Mouse (Mus musculus) thymus, adult 18-20 months (tissue): Measurements from ENCODE around the gene 2610042L04Rik.
"Not testable (repeated sequence)": the region's sequence is repeated elsewhere in the genome, so short reads cannot be mapped to it uniquely, and the experiment has no call there.

Experiments
- DNase-seq, 2 experiments: peaks; one replicate each; pipeline ENCODE4 v3.0.0; 2022; ENCODE audit warnings: mixed read lengths in 2 of 2

2610042L04Rik gene

DNA sequence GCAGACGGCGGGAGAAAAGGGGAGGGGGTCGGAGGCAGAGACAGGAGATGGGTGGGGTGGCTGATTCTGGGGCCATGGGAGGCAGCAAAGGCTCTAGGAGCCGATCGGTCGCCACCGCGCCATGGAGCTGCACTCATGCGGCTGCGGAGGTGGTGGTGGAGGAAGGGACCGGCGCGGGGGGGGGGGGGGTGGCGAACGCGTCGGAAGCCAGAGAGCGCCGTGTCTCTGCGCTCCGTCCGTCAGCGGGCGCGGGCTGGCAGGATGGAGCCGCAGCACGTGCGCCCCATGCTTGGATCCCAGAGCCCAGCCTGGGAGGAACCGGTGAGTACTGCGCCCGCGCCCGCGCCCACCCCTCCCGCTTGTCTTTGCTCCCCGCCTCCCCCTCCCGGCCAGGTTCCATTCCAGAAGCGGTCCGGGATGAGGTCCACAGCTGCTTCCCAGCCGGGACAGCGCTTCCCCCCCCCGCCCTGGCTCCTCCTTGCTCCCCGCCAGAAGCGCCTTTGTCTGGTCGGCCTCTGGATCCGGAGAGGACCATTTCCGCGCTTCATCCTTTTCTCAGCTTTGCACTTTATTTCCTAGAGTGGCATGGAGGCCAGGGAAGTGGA is at the start of gene 2610042L04Rik:
TSS of gene 2610042L04Rik (plus strand) at position 288 of the 605 bp plus-strand sequence.
- not testable (repeated sequence) for DNase-seq

DNA sequence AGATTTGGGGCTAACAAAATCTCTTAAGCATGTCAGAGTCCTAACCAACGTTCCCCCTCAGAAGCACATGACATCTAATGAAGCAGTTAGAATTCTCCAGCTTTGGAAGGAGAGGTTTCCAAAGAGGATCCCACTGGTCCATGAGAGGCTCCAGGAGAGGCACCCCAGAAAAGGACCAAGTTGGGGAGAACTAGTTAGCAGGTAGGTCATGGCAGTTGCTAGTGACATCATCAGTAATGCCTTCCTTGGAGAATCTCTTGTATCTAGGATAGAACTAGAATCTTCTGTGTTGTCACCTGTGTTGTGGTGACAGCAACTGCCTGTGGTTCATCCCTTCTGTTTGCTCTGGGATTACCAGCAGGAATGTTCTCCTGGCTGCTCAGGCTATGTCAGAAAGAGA is 17.6 kb upstream of the 2610042L04Rik start, which contains the start of gene Gm3149:
TSS of gene Gm3149 (plus strand) at position 301 of the 400 bp plus-strand sequence.
- not testable (repeated sequence) for DNase-seq

DNA sequence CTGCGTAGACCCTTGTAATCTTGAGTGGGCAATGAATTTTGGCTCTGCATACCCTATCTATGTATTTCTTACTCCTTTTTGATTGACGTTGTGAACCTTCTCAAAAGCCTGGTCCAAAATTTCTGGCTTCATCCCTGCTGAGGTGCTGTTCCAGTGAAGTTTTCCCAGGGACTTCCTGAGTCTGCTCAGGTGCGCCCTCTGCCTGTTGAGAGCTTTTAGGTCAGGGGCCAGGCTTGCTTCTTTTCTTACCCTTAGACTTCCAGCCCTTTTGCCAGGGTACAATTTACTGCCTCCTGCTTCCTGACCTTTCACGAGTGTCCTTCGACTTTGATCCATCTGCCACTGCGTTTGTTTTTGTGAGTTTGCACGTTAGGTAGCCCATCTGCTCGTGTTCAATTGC is 943 bp downstream of the 2610042L04Rik start:
- DNase-seq = not testable (repeated sequence)

DNA sequence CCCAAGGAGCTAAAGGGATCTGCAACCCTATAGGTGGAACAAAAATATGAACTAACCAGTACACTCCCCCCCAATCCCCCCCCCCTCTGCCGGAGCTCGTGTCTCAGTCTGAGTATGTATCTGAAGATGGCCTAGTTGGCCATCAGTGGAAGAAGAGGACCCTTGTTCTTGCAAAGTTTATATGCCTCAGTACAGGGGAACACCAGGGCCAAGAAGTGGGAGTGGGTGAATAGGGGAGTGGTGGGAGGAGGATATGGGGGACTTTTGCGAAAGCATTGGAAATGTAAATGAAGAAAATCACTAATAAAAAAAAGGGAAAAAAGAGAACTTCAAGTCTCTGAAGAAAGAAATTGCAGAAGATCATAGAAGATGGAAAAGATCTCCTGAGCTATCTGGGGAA is 34.4 kb downstream of the 2610042L04Rik start:
- DNase-seq = not testable (repeated sequence)

DNA sequence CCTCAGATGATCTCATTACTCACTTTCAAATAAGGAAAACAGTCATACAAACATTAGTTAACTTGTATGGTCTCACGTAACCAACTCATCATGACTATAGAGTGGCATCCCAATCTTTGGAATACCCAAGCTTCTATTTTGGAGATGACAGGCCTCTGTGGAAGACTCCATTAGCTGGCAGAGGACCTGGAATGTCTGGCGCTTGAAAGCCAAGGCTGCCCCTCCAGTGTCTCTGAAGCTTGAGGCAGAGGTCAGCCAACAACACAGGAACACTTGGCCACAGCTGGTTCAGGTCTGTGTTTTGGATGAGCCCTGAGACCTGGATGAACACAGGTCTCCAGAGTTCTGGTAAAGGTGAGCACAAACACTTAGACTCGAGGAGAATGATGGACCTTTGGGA is 35.1 kb downstream of the 2610042L04Rik start:
- DNase-seq = not testable (repeated sequence)

DNA sequence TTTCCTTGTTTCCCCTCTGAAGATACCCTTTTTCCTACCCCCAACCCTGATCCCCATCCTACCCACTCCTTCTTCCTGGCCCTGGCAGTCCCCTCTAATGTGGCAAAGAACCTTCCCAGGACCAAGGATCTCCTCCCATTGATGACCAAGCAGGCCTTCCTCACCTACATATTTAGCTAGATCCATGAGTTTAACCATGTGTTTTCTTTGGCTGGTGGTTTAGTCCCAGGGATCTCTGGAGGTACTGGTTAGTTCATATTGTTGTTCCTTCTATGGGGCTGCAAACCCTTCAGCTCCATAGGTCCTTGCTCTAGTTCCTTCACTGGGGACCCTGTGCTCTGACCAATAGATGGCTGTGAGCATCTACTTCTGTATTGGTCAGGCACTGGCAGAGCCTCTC is 43.3 kb downstream of the 2610042L04Rik start:
- not testable (repeated sequence) for DNase-seq

DNA sequence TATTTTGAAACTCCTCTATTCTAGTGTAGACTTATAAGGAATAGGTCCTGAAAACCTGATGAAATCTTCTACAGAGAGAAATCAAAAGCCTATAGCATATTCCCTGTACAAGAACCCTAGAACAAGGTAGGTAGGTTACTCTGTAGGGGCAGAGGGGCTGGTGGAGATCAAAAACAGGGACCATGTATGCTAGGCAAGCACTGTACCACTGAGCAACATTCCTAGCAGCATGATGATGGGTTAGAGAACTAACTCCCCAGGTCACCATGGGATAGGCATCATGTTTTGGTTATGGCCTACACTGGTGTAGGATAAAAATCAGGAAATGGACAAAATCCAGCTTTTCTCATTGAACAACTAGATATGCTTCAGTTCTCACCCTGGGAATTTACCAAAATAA is 51.0 kb downstream of the 2610042L04Rik start:
- DNase-seq = not testable (repeated sequence)

DNA sequence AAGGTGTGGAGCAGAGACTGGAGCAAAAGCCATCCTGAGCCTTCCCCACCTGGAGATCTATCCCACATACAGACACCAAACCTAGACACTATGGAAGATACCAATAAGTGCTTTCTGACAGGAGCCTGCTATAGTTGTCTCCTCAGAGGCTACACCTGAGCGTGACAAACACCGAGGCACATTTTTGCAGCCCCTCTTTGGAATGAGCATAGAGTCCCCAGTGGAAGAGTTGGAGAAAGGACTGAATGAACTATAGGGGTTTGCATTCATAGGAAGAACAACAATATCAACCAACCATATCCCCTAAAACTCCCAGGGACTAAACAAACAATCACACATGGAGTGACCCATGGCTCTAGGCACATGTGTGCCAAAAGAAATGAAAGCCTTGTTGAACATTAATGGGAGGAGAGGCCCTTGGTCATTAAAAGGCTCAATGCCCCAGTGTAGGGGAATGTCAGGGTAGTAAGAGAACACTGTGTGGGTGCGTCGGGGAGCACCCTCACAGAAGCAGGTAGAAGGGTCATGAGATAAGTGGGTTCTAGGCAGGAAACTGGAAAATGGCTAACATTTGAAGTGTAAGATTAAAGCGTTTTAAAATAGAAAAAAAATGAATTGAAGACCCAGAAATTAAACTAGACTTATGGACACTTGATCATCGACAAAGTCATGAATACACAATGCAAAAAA is 58.4 kb downstream of the 2610042L04Rik start:
- DNase-seq = not testable (repeated sequence)

DNA sequence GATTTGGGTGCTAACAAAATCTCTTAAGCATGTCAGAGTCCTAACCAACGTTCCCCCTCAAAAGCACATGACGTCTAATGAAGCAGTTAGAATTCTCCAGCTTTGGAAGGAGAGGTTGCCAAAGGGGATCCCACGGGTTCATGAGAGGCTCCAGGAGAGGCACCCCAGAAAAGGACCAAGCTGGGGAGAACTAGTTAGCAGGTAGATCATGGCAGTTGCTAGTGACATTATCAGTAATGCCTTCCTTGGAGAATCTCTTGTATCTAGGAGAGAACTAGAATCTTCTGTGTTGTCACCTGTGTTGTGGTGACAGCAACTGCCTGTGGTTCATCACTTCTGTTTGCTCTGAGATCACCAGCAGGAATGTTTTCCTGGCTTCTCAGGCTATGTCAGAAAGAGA is 62.7 kb downstream of the 2610042L04Rik start, which contains the start of gene Gm3159:
TSS of gene Gm3159 (plus strand) at position 301 of the 400 bp plus-strand sequence.
- not testable (repeated sequence) for DNase-seq

DNA sequence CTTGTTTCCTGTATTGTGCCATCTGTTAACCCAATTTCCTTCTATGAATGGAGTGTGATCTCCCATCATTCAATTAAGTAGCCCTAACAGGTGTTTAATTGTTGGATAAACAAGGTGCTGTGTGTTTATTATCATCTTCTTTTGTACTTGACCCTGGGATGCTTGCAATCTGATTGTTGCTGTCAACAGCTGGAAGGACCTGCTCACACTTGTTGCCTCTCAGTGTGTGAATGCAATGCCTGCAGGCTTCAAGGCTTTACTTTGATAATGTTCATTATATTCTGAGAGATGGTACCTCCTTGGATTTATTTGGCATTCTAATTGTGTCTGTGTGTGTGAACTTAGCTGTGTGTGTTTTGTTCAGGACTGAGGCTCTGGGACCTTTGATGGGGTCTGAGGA is 64.1 kb downstream of the 2610042L04Rik start:
- not testable (repeated sequence) for DNase-seq

DNA sequence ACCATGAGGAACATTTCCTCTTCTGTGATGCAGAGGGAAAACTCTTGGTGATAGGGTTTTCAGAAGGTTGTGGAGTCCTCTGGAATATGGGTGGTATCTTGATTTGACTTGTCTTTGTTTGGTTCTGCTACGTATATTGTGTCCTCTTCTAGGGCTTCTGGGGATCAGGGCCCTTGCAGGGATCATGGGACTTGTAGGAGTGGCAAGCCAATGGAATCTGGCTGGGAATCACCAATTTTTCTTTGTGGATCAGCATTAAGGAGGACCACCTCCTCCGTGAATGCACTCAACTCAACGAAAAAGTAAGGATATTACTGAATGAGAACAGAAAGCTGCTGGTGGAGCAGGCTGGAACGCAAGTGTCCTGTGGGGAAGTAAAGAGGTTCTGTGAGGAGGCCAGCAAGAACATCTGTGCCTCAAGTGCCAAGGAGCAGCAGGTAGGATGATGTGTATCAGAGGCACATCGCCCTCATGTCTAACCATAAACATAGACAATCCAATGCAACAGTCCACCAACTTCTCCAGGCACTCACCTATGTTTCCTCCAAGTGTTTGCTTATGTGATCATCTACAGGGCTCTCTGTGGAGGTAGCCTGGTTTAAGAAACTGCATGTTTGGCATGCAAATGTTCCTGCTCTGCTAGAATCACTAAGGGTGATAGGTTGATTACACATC is 65.7 kb downstream of the 2610042L04Rik start:
- not testable (repeated sequence) for DNase-seq

DNA sequence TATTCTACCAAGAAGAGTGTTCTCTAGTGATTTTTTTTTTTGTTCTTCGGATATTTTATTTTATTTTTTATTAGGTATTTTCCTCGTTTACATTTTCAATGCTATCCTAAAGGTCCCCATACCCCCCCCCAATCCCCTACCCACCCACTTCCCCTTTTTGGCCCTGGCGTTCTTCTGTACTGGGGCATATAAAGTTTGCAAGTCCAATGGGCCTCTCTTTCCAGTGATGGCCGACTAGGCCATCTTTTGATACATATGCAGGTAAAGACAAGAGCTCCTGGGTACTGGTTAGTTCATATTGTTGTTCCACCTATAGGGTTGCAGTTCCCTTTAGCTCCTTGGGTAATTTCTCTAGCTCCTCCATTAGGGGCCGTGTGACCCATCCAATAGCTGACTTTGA is 66.7 kb downstream of the 2610042L04Rik start:
- not testable (repeated sequence) for DNase-seq

DNA sequence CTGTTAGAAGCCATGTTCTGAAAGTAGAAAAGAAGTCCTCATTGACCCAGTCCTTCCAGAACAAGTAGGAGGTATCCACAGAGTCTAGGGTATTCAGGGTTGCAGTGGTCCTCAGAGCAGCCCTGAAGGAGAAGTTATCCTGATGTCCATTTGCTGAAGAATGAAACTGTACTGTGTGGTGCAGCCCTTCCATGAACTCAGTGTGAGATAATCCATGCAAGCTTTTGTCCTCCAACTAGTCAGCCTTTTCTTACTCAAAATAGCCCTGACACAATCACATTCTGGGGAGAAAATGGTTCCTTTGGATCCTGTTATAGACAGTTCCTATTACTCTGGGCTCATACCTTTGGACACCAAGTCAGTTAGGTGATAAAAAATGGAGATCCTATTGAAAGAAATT is 69.3 kb downstream of the 2610042L04Rik start:
- DNase-seq = not testable (repeated sequence)
